Comparison of ENCODE assay signal across 26 mouse cellular contexts in the genomic region with DNA sequence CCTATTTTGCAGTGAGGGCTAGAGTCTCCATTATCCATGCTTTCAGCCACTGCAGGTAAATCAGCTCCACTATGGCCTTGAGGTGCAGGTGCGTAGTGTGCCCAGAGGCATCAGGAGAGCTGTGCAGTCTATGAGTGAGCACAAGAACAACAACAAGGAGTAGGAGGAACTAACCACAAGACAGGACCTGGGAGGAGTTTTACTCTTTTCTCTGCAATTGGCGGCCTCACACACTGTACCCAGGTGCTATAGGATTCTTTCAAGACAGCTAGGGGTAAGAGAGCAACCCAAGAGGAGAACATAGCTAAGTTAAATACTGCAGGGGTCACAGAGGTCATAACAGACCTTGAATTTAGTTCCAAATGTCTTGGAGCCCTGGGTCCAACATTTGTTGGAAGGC. TPM values are rescaled to one million over a fixed set of nuclear protein-coding genes. Genes with fewer than 3 reads are reported as not detected.
DNase-seq lines count a peak whose midpoint lies in the region; ATAC-seq lines count a peak whose summit lies in the region.
"Had no signal": no experiment of that assay in that cellular context is flagged by ENCODE, and none has a peak within 500 bp of the region (broad histone marks: within the 10 kb centered on the region; RNA-seq: fewer than 3 reads in every experiment).

No protein-coding gene starts in this region.

- no peak overlapping the region for H3K4me2 ChIP-seq in kidney, embryonic 14.5 days (replicated peaks; ENCODE audit: low read depth, low read length)
- H3K4me2 ChIP-seq: embryonic facial prominence, embryonic 15.5 days; heart, embryonic 12.5 days had no signal

- 63% methylated on average over 2 of the region's 2 CpGs for WGBS in kidney, embryonic 14.5 days

- H3K9ac ChIP-seq in kidney, embryonic 14.5 days (ENCODE audit: low read depth, low read length): no peak overlapping the region
- H3K9ac ChIP-seq: embryonic facial prominence, embryonic 15.5 days; heart, embryonic 12.5 days had no signal

- no peak overlapping the region for H3K4me3 ChIP-seq in kidney, embryonic 14.5 days (ENCODE audit: low read length)
- H3K4me3 ChIP-seq: embryonic facial prominence, embryonic 15.5 days; erythroblast, embryonic 14.5 days; forebrain, embryonic 10.5 days; gastrocnemius, adult 2 months; heart, adult 2 months; heart, embryonic 12.5 days had no signal

- peaks cover 15% of the 10 kb centered on the region; the same call in 1 of the 2 replicates for H3K4me1 ChIP-seq in kidney, embryonic 14.5 days (ENCODE audit: control insufficient read depth, insufficient read depth, low read length)

- H3K27me3 ChIP-seq in kidney, embryonic 14.5 days (ENCODE audit: control insufficient read depth, insufficient read depth, low read length): no peaks in the 10 kb centered on the region

- no peak for ATAC-seq in kidney, embryonic 14.5 days (ENCODE audit: low FRiP score, low TSS enrichment)
- ATAC-seq: CD4-positive, CD25-positive, alpha-beta regulatory T cell, adult 4 months; forebrain, embryonic 14.5 days; hindbrain, embryonic 16.5 days; inflammation-experienced regulatory T-cells, adult 6 months had no signal

- H3K36me3 ChIP-seq in kidney, embryonic 14.5 days (ENCODE audit: control insufficient read depth, insufficient read depth, low read length): no peaks in the 10 kb centered on the region
- H3K36me3 ChIP-seq: embryonic facial prominence, embryonic 15.5 days; heart, embryonic 12.5 days had no signal

- H3K9me3 ChIP-seq in kidney, embryonic 14.5 days (ENCODE audit: control insufficient read depth, low read length): no peaks in the 10 kb centered on the region
- H3K9me3 ChIP-seq: embryonic facial prominence, embryonic 15.5 days; forebrain, embryonic 10.5 days; G1E; heart, embryonic 12.5 days had no signal

- H3K27ac ChIP-seq in kidney, embryonic 14.5 days (ENCODE audit: low read depth, low read length): no peak overlapping the region
- H3K27ac ChIP-seq: embryonic facial prominence, embryonic 15.5 days; forebrain, embryonic 10.5 days; gastrocnemius, adult 2 months; heart, adult 2 months had no signal

- DNase-seq in testis, postnatal 10 days (ENCODE audit: low spot score): peak; percentile 12
- no peak for DNase-seq in testis, postnatal 14 days (ENCODE audit: low spot score)
- peak; percentile 30 for DNase-seq in naive thymus-derived CD4-positive, alpha-beta T cell, adult 2 months (ENCODE audit: low read depth)
- peak; percentile 39 to 48 for DNase-seq in thymus, postnatal 10 days (ENCODE audit: low spot score in 2 of 2)
- peak; percentile 49 for DNase-seq in thymus, postnatal 4 days
- no peak for DNase-seq in kidney, postnatal 4 days
- DNase-seq: adrenal gland, postnatal 25 days; B cell, adult 2 months; cerebellum, adult 18-20 months; cerebellum, postnatal 10 days; embryo, embryonic 11 days; gastrocnemius, adult 2 months; gastrocnemius, postnatal 25 days; heart, adult 2 months; heart, postnatal 36 days had no signal

RNA-seq across cellular contexts. Expression of gene Pcgf3, which starts 2.3 kb away (rescaled TPM):
- polyA plus RNA-seq in kidney, embryonic 14.5 days (2014; fragmentation: Nextera tagmentation; extraction: Ambion mirVana): 17.2 and 28.2 TPM in 2 replicates

RNA-seq across cellular contexts. Expression of gene Mfsd7a, which starts 10.0 kb away (rescaled TPM):
- polyA plus RNA-seq in kidney, embryonic 14.5 days (2014; fragmentation: Nextera tagmentation; extraction: Ambion mirVana): 0.30 and 0.40 TPM in 2 replicates
- polyA plus RNA-seq: CD4-positive, CD25-positive, alpha-beta regulatory T cell, adult 4 months; erythroblast, embryonic 14.5 days; G1E; hindbrain, embryonic 11.5 days; inflammation-experienced regulatory T-cells, adult 6 months had no signal

RNA-seq across cellular contexts. Expression of gene Atp5k, which starts 24.5 kb away (rescaled TPM):
- polyA plus RNA-seq in kidney, embryonic 14.5 days (2014; fragmentation: Nextera tagmentation; extraction: Ambion mirVana): 398 and 564 TPM in 2 replicates

Comparison
In these comparisons a context has a peak if more than half of its experiments do, and no peak if none do; other contexts are left out.
1. DNase-seq: peak in testis, postnatal 10 days (single experiment), naive thymus-derived CD4-positive, alpha-beta T cell, adult 2 months (single experiment), thymus, postnatal 10 days (2 of 2) and thymus, postnatal 4 days (single experiment); none in testis, postnatal 14 days (single experiment) and kidney, postnatal 4 days (0 of 2).